Mouse (Mus musculus): ENCODE measurements around the gene Rell1. TPM values are rescaled to one million over a fixed set of nuclear protein-coding genes. Genes with fewer than 3 reads are reported as not detected.
"Not testable (repeated sequence)": the region's sequence is repeated elsewhere in the genome, so short reads cannot be mapped to it uniquely, and the experiment has no call there.

Rell1 gene
- polyA plus RNA-seq, 1 experiment, result 9.2 TPM

GRCm38 (mm10) chr5:63906149-63907093, 62.3 kb downstream of the Rell1 start:
- DNase-seq (ENCODE audit: extremely low spot score in 1 of 2, low spot score in 1 of 2), result peak; percentile 41 to 92

- DNase-seq (ENCODE audit: extremely low spot score in 1 of 2, low spot score in 1 of 2), result no peak
These were observed 65.4 kb downstream of the Rell1 start for GRCm38 (mm10) chr5:63903329-63903728.

GRCm38 (mm10) chr5:63897820-63898110, 70.9 kb downstream of the Rell1 start:
- DNase-seq (ENCODE audit: extremely low spot score in 1 of 2, low spot score in 1 of 2), result no peak

DNA sequence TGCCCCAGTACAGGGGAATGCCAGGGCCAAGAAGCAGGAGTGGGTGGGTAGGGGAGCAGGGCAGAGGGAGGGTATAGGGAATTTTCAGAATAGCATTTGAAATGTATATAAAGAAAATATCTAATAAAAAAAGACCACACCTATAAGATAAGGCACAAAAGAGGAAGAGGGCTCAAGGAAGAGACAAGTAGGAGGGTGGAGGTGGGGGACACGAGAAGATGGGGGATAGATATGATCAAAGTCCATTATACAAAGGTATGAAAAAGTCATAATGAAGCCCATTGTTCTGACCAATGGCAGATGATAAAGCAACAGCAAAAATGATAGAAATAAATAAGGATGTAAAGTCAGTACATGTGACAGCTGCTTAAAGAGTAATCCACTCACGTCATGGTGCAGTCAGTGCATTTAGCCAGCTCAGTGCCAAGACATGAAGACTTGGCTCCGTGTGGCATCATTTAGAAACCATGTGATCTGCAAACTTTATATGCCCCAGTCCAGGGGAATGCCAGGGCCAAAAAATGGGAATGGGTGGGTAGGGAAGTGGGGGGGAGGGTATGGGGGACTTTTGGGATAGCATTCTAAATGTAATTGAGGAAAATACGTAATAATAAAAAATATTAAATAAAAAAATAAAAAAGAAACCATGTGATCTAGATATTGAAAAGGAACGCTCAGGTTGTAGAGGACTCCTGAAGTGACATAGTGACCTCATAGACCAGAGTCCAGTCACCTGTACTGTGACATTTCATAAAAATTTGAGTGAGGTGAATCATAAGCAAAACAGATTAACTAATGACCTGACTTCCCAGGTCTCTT, 71.5 kb downstream of the Rell1 start:
- DNase-seq (ENCODE audit: extremely low spot score in 1 of 2, low spot score in 1 of 2), result not testable (repeated sequence)

DNA sequence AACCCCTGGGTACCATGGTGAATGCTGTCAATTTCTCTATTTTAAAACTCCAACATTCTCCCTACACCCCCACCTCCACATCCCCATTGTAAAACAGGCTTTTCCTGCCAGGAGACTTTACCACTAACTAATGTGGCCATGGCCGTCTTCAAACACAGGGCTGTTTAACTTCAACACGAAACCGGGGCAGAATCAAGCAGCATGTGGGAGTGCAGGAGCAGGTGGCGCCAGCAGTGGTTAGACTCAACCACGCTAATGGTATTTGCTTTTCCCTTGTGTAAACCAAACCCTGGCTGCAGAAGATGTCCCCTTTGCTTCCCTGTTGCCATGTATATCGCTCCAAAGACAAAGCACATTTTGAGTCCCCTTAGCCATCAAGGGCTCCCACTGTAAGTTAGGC, 76.8 kb downstream of the Rell1 start:
- DNase-seq (ENCODE audit: extremely low spot score in 1 of 2, low spot score in 1 of 2), result no peak

GRCm38 (mm10) chr5:63891241-63891640, 77.5 kb downstream of the Rell1 start:
- no peak for DNase-seq (ENCODE audit: extremely low spot score in 1 of 2, low spot score in 1 of 2)

DNA sequence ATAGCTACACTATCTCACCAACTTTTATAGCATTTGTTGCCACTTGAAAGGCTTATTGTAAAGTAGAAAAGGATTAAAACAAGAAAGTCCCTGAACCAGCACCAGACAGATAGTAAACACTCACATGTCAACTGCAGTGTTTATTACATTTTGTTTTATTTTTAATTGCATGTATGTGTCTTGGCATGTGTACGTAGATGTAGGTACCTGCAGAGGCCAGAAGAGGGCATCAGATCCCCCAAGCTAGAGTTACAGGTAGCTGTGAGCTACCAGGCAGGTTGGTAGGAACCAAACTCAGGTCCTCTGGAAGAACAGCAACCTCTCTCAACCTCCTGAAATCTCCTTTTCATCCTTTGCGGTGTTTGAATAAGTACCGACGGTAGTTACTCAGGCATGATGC, 81.6 kb downstream of the Rell1 start:
- no peak for DNase-seq (ENCODE audit: extremely low spot score in 1 of 2, low spot score in 1 of 2)

DNA sequence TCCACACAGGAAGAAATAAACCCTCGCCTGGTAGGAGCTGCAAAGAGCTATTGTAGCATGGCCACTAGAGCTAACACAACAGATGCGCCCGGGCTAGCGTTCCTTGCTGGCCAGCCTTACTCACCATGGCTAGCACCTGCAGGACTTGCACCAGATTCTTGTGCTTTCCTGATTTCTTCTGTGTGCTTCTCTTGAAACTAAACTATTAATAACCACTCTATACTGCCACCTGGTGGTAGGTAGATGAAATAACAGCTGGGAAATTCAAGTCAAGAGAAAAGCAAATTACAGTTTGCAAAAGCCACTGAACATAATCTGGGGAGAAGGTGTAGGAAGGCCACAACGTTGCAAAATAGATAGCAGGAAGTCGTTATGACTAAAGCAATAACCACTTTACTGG, 82.0 kb downstream of the Rell1 start:
- peak in 1 of 2 experiments; percentile 64 for DNase-seq (ENCODE audit: extremely low spot score in 1 of 2, low spot score in 1 of 2)

DNA sequence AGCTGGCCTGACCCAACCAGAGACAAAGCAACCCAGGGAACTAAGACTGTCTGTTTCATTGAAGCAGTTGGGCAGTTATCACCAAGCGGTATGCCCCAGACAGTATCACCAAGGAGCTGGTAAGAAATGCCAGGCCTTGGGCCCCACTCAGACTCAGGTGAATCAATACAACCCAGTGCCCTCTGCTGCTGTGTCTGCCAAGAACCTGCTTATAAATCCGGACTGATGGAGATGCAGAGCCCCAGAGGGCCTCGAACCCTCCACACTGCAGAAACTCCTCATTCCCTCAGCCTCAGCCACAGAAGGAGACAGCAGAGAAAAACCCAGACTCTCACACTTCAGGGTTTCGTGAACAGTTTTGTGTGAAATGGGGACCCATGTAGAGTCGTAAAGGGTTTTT, 82.4 kb downstream of the Rell1 start:
- DNase-seq (ENCODE audit: extremely low spot score in 1 of 2, low spot score in 1 of 2), result no peak

DNA sequence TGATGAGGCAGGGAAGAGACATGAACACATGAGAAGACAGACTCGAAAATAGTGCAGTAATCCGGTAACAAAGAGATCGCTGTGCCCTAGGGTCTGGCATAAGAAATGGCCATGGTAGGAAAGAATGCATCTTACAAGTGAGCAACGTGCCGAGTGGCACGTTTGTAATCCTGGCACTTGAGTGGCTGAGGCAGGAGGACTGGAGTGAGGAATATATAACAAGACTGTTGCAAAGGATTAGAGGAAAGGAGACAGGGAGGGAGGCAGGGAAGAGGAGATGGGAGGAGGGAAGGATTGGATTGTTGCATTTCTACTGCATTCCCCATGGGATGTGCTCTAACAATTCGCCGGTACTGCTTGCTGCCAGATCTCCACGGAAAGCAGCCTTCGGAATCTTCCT, 89.7 kb downstream of the Rell1 start:
- no peak for DNase-seq (ENCODE audit: extremely low spot score in 1 of 2, low spot score in 1 of 2)

DNA sequence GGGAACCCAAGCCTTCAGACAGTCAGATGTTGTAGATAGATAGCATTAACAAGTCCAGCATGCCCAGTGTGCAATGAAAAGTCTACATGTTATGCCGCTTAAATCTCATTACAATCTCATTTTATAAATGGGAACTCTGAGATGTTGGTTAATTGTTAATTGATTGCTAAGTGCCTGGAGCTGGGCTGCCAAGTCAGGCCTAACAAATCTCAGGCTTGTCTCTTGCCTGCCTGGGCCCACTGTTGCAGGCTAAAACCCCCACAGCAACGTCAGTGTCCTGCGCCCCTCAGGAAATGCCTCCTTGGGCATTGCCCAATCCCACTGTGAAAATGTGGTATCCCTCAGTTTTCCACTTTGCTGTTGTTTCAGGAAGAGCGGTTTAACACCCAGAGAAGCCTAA, 92.6 kb downstream of the Rell1 start:
- DNase-seq (ENCODE audit: extremely low spot score in 1 of 2, low spot score in 1 of 2), result no peak

DNA sequence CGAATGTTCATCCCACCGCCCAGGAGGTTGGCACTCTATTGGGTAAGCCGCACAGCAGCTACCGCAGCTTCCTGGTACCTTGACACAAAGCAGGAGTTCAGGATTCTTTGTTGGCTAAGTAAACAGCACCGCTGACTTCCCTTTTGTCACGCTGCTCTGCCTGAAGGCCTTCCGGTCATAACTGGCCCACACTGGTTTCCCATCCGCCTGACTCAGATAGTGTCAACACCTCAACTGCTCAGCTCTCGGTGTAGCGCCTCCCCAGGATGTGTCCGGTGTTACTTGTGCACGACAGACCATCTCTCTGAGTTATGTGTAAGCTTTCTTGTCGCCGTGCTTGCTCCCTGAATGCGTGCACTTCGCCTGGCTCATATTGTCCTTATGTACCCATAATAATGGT, 93.8 kb downstream of the Rell1 start:
- no peak for DNase-seq (ENCODE audit: extremely low spot score in 1 of 2, low spot score in 1 of 2)

DNA sequence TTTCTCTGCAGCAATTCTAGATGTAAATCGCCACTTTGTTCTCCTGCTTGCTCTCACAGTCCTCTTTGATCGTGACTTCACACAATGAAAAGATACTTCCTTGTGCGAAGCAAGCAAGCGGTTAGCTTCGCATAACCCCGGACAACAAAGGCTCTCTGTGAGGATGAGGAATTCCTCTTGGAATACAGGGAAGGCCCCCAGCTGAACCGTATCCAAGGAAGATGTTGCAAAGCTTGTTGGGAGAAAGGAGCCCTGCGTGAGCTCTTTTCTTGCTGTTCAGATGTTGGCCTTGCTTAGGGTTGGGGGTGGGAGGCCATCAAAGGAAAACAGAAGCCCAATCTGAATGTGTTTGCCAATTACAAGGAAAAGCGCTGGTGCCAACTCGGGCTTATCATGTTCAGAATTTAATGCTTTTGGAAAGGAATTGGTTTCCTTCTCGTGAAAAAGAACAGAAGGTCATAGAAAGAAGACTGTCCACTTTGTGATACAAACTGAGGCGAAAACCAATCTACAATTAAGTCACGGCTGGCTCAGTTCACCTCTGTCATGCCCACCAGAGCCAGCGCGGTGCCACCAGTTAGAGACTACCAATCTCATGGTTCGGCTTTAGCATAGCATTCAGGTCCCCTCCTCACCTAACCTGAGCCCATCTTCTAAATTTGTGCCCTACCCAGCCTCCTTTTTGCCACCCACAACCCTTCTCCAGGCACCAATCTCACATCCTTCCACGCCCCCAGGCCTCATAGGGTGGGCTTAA, 96.3 kb downstream of the Rell1 start:
- DNase-seq (ENCODE audit: extremely low spot score in 1 of 2, low spot score in 1 of 2), result peak; percentile 7 to 47

- no peak for DNase-seq (ENCODE audit: extremely low spot score in 1 of 2, low spot score in 1 of 2)
These were observed 101.3 kb downstream of the Rell1 start for GRCm38 (mm10) chr5:63867421-63867820.

GRCm38 (mm10) chr5:63858901-63859300, 109.8 kb downstream of the Rell1 start:
- no peak for DNase-seq (ENCODE audit: extremely low spot score in 1 of 2, low spot score in 1 of 2)

Other genes with a start within 250 kb of the Rell1 start
- gene 0610040J01Rik, start 156.5 kb downstream of the Rell1 start, polyA plus RNA-seq (2012; rRNA removed), result 7.7 and 8.1 TPM in 2 replicates
- 8.3 and 9.2 TPM in 2 replicates for gene Pgm2, start 124.1 kb upstream of the Rell1 start, polyA plus RNA-seq (2012; rRNA removed)
- gene Tbc1d1, start 187.4 kb upstream of the Rell1 start, polyA plus RNA-seq (2012; rRNA removed), result 14.4 and 16.1 TPM in 2 replicates